Mouse (Mus musculus) ovary, postnatal 10 days (tissue): ENCODE data around the gene Olfr132.
"Not testable (repeated sequence)": the region's sequence is repeated elsewhere in the genome, so short reads cannot be mapped to it uniquely, and the experiment has no call there.

Experiments
- DNase-seq: peaks from one replicate; pipeline ENCODE4 v3.0.0; 2022; ENCODE audit warnings: low spot score

Gene Olfr132

DNA sequence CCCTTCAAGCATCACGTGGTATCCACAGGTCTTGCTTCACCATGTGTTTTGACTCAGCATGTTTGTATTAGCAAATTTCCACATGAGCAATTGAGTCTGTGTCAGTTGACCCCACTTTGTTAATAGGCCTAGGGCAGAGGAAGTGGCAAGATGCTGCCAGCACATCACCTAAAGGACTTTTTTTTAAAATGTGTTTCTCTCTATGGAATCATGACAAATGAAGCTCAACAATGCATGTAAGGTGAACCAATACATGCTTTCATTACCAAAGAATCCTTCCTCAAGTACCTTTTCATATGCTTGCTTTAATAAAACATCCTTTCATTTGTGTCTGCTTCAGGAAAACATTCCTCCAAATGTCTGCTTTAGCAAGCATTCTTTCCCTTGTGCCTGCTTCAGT lies at the start of gene Olfr132:
Gene Olfr132, minus strand, starts transcription at position 101 of the 400 bp plus-strand sequence.
- no peak for DNase-seq

DNA sequence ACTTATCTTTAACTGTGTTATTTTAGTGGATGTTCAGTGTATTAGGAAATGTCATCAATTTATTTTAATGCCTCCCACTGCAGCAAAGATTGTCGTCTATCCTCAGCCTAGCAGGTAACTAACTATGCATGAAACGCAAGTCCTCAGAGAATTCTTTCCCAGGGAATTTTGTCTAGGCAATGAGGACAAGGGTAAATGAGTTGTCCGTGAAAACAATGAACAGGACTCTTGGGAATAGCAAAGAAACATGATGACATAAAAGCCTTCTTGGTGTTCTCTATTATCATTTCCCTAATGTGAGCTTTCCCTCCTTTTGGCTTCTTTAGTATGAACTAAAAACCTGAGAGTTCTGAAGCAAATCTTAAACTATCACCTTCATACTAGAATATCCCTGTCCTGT lies 36.8 kb upstream of the Olfr132 start, which contains the start of gene Olfr134:
Gene Olfr134, plus strand, starts transcription at position 301 of the 400 bp plus-strand sequence.
- no peak for DNase-seq

DNA sequence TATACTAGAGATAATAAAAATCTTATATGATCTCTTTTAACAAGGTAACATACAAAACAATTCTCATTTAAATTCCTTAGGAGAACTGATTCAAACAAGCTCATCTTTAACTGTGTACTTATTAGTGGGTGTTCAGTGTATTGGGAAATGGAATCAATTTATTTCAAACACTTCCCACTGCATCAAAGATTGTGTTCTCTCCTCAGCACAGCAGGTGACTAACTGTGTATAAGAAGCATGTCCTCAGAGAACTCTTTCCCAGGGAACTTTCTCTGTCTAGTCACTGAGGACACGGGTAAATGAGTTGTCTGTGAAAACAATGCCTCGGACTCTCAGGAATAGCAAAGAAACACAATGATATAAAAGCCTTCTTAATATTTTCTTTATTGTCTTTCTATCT lies 10.7 kb upstream of the Olfr132 start, which contains the start of gene Olfr133:
Gene Olfr133, plus strand, starts transcription at position 301 of the 400 bp plus-strand sequence.
- DNase-seq: no peak

DNA sequence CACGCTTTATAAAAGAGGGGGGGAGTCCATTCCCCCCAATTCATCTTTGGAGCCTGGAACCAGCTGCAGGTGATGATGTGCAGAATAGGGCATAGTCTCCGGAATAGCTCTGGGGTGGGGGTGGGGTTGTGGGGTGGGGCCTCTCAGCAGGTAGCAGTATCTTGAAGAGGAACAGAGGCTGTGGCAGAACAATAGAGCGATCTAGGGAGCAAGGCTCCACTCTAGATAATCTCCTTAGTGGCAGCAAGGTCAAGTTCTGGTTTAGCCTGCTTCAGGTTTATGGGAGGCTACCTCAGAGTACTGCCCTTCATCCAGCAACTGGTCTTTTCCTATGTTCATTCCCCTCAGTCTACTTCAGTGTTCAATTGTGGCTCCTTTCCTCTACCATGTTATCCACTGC lies 9.0 kb downstream of the Olfr132 start:
- DNase-seq: not testable (repeated sequence)

DNA sequence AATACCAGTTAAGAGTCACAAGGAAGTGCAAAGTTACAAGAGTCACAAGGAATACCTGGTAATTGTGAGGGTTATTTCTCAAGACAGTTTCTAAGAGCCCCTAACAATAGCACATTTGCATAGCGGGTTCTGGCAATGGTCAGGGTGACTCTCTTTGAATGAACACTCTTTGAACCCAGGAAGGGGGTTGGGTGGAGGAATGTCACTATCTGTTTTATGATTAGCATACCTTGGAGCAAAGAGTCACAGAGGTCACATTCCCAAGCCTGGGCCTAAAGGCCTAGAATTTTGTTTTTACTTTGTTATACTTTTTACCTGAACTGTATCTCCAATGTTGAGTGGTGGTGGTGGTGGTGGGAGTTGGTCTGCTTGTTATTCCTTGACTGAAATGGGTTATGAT lies 10.1 kb downstream of the Olfr132 start:
- not testable (repeated sequence) for DNase-seq

DNA sequence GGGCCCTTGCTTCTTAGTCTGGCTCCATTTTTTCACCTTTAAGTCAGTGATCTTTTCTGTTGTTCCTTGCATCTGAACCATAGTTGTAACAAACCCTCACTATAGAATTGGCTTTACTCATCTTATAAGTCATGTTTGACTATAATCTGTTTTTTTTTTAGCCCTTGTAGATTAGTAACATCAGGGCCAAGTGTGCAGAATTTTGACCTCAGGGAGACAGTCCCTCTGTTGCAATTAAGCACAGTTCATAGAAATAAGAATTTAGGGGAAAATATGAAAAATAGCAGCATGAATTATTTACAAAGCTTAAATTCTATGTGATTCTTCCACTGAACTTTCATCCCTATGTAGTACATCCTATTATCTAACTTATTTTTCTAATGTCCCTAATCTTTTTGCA lies 45.7 kb downstream of the Olfr132 start, which contains the start of gene Olfr131:
Gene Olfr131, minus strand, starts transcription at position 101 of the 400 bp plus-strand sequence.
- DNase-seq: no peak

DNA sequence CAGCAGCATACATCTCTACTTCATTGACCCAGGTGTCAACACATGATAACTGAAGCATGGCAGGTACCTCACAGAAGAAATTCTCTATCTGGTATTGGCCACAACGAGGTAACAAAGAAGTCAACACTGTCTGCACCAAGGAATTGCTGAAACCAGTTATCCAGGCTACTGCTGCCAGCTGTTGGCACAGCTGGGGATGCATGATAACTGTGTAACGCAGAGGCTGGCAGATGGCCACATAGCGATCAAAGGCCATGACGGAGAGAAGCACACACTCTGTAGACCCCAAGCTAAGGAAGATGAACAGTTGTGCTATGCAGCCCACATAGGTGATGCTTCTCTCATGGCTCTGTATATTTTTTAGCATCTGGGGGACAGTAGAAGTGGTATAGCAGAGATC lies 52.0 kb downstream of the Olfr132 start:
- DNase-seq: no peak
